7 mouse cellular contexts compared by ENCODE assay signal in the genomic region with DNA sequence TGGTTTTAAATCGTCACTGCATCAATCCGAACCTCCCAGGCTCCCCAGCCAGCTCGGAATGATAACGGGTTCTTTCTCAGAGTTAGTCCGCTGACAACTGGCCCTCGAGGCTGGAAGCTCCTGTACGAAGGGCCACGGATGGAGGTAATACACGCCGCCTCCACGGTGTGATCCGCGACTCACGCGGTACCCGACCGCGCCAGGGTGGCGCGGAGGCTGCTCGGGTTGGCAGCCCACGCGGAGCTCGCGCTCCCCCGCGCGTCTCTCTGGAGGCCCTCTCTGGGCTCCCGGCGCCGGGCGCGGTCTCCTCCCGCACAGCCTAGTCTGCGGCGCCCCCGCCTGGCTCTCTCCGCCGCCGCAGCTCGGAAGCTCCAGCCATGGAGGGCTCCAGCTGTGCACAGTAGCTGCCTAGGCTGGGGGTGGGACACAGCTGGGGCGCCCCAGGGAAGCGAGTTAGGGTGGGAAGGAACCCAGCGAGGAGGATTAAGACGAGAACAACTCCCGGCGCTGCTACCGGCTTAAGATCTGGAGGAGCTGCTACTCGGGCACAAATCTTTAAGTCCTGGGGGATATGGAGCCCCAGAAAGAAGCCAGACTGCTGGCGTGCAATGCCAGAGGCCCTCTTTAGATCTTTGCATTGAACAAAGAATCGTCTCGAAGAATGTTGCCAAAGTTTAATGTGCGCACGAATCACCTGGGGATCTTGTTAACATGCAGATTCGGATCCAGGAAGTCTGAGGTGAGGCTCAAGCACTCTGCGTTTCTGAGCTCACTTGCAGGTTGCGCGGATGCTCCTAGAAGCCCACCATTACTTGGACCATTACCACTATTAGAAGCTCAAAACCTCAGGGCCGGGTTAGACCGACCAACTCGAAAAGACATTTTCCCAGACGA. TPM values are rescaled to one million over a fixed set of nuclear protein-coding genes. Genes with fewer than 3 reads are reported as not detected.
DNase-seq lines count a peak whose midpoint lies in the region; ATAC-seq lines count a peak whose summit lies in the region.

No protein-coding gene starts in this region.

- H3K9me3 ChIP-seq in hindbrain, embryonic 14.5 days (ENCODE audit: control insufficient read depth, low read length), result no peaks in the 10 kb centered on the region
- no peaks in the 10 kb centered on the region for H3K9me3 ChIP-seq in midbrain, embryonic 14.5 days (ENCODE audit: control insufficient read depth, low read length)

- H3K4me2 ChIP-seq in hindbrain, embryonic 14.5 days (replicated peaks), result peak overlapping the region; percentile 54
- H3K4me2 ChIP-seq in midbrain, embryonic 14.5 days (ENCODE audit: low read length), result peak overlapping the region; percentile 78

- WGBS in hindbrain, embryonic 14.5 days, result under 1% methylated on average over 62 of the region's 62 CpGs
- 1% methylated on average over 62 of the region's 62 CpGs for WGBS in midbrain, embryonic 14.5 days

- peak overlapping the region; percentile 29 for H3K4me3 ChIP-seq in hindbrain, embryonic 14.5 days (replicated peaks; ENCODE audit: low read length)
- peak overlapping the region; percentile 41 for H3K4me3 ChIP-seq in midbrain, embryonic 14.5 days (replicated peaks; ENCODE audit: low read depth, low read length)

- H3K36me3 ChIP-seq in hindbrain, embryonic 14.5 days (replicated peaks; ENCODE audit: control insufficient read depth, insufficient read depth), result no peaks in the 10 kb centered on the region
- no peaks in the 10 kb centered on the region for H3K36me3 ChIP-seq in midbrain, embryonic 14.5 days (ENCODE audit: control insufficient read depth, insufficient read depth, low read length)

- no peak overlapping the region; the same call in 1 of the 2 replicates for H3K9ac ChIP-seq in hindbrain, embryonic 14.5 days
- H3K9ac ChIP-seq in midbrain, embryonic 14.5 days (replicated peaks; ENCODE audit: low read length), result no peak overlapping the region; the same call in 1 of the 2 replicates

- ATAC-seq in hindbrain, embryonic 14.5 days (ENCODE audit: low FRiP score), result peak; percentile 88
- ATAC-seq in midbrain, embryonic 14.5 days (ENCODE audit: low FRiP score, low TSS enrichment), result peak; percentile 84

- peak; percentile 30 to 59 for DNase-seq in adrenal gland, adult 18-20 months (ENCODE audit: low spot score in 2 of 2)
- DNase-seq in cerebellum, postnatal 10 days, result peak; percentile 68 to 70
- peak; percentile 68 for DNase-seq in gastrocnemius, postnatal 10 days
- DNase-seq in hindbrain, embryonic 14.5 days (ENCODE audit: low spot score), result peak; percentile 67
- peak; percentile 50 for DNase-seq in liver
- DNase-seq in midbrain, embryonic 14.5 days, result peak; percentile 87
- peak; percentile 78 for DNase-seq in urinary bladder, postnatal 14 days (ENCODE audit: low spot score)

- peaks cover 67% of the 10 kb centered on the region for H3K27me3 ChIP-seq in hindbrain, embryonic 14.5 days (ENCODE audit: control insufficient read depth, insufficient read depth, low read length)
- H3K27me3 ChIP-seq in midbrain, embryonic 14.5 days (ENCODE audit: control insufficient read depth, insufficient read depth, low read length), result peaks cover 56% of the 10 kb centered on the region

- H3K4me1 ChIP-seq in hindbrain, embryonic 14.5 days (replicated peaks; ENCODE audit: control insufficient read depth, insufficient read depth, low read length), result peaks cover 10% of the 10 kb centered on the region; the same call in 1 of the 2 replicates
- H3K4me1 ChIP-seq in midbrain, embryonic 14.5 days (ENCODE audit: control insufficient read depth, insufficient read depth, low read length), result 0 out of 2 replicates have a peak, but pooled peaks cover 13% of the 10 kb centered on the region

- H3K27ac ChIP-seq in hindbrain, embryonic 14.5 days, result no peak overlapping the region
- no peak overlapping the region for H3K27ac ChIP-seq in midbrain, embryonic 14.5 days (replicated peaks; ENCODE audit: low read depth, low read length)

RNA-seq across cellular contexts. Expression of a gene that starts 32.7 kb away (rescaled TPM):
- total RNA-seq in adrenal gland, adult 18-20 months (2021), result 10 to 100 TPM in 1 of 2 experiments, 1 to 10 TPM in 1; 4.7 to 10.2 TPM
- 10 to 100 TPM; 10.1 to 14.5 TPM for total RNA-seq in gastrocnemius, postnatal 10 days (2021)
- polyA plus RNA-seq in hindbrain, embryonic 14.5 days (2014; fragmentation: Nextera tagmentation; extraction: Ambion mirVana), result 12.6 and 13.7 TPM in 2 replicates
- 4.6 and 10.1 TPM in 2 replicates for polyA plus RNA-seq in midbrain, embryonic 14.5 days (2014; fragmentation: Nextera tagmentation; extraction: Ambion mirVana)
